ENCODE assay signal across 33 mouse cellular contexts in the genomic region with DNA sequence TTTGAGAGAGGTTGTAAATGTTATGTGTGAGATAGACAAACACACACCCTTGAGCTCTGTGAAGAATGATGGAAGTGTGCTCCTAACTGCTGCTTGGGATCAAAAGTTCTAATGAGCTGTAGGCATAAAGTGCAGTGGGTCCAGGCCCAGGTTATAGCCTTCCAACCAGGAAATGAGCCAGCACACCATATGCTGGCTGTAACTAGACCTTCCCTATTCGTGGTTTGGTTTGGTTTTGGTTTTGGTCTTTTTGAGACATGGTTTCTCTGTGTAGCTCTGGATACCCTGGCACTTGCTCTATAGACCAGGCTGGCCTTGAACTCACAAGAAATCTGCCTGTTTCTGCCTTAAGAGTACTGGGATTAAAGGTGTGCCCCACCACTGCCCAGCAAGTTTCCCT. TPM values are rescaled to one million over a fixed set of nuclear protein-coding genes. Genes with fewer than 3 reads are reported as not detected.
DNase-seq lines count a peak whose midpoint lies in the region; ATAC-seq and TF ChIP-seq lines count a peak whose summit lies in the region.
"Had no signal": no experiment of that assay in that cellular context is flagged by ENCODE, and none has a peak within 500 bp of the region (broad histone marks: within the 10 kb centered on the region; RNA-seq: fewer than 3 reads in every experiment).

No protein-coding gene starts in this region.

- 73% methylated on average over 1 of the region's 1 CpGs for WGBS in neural tube, embryonic 15.5 days

- peak; percentile 6 for DNase-seq in CH12.LX (ENCODE audit: extremely low read depth)
- DNase-seq in adrenal gland, postnatal 36 days = no peak
- DNase-seq in layer of hippocampus, adult 8-10 months (ENCODE audit: low spot score in 2 of 2) = no peak
- no peak for DNase-seq in ovary, postnatal 10 days (ENCODE audit: low spot score)
- DNase-seq: adrenal gland, postnatal 10 days; cerebellum, adult 11-12 months; cerebellum, adult 8-10 months; cerebellum, postnatal 10 days; cerebellum, postnatal 36 days; forebrain, postnatal 0 days; gastrocnemius, postnatal 25 days; heart, adult 2 months; heart, postnatal 14 days; heart, postnatal 4 days had no signal

- in situ Hi-C loops in CH12.LX (cut with MboI; ENCODE audit: low pct_ligation_motif_present, low pct_unique_long_range_greater_than_20kb, low sequenced_read_pairs) = no loop called here

- H3K27ac ChIP-seq in CH12.LX (ENCODE audit: insufficient read depth, low read depth) = no peak overlapping the region
- H3K27ac ChIP-seq in neural tube, embryonic 15.5 days (replicated peaks) = no peak overlapping the region
- H3K27ac ChIP-seq: embryonic facial prominence, embryonic 12.5 days; embryonic facial prominence, embryonic 15.5 days; heart, adult 2 months; heart, embryonic 10.5 days; heart, embryonic 13.5 days; hindbrain, embryonic 12.5 days; hindbrain, embryonic 15.5 days had no signal

- no peak overlapping the region for H3K4me2 ChIP-seq in CH12.LX (ENCODE audit: insufficient read depth, low read depth, poor library complexity, severe bottlenecking)
- H3K4me2 ChIP-seq in neural tube, embryonic 15.5 days = no peak overlapping the region
- H3K4me2 ChIP-seq: embryonic facial prominence, embryonic 12.5 days; embryonic facial prominence, embryonic 15.5 days; heart, embryonic 13.5 days; hindbrain, embryonic 12.5 days; hindbrain, embryonic 15.5 days had no signal

- no peak overlapping the region for H3K4me3 ChIP-seq in CH12.LX (replicated peaks in 1 of 3; ENCODE audit: low read depth in 2 of 3, low read length in 2 of 3, poor library complexity in 1 of 3)
- peak overlapping the region; percentile 7 for H3K4me3 ChIP-seq in megakaryocyte, embryonic 14.5 days (replicated peaks)
- H3K4me3 ChIP-seq in neural tube, embryonic 15.5 days (replicated peaks) = no peak overlapping the region
- H3K4me3 ChIP-seq: embryonic facial prominence, embryonic 12.5 days; embryonic facial prominence, embryonic 15.5 days; heart, adult 2 months; heart, embryonic 10.5 days; heart, embryonic 13.5 days; hindbrain, embryonic 12.5 days; hindbrain, embryonic 15.5 days had no signal

- ATAC-seq in granulocyte monocyte progenitor cell, adult 5-6 weeks (replicated peaks; ENCODE audit: poor library complexity, severe bottlenecking) = peak; percentile 83
- ATAC-seq in neural tube, embryonic 15.5 days (ENCODE audit: low FRiP score) = no peak
- ATAC-seq: CD4-positive, CD25-positive, alpha-beta regulatory T cell, adult 4 months; forebrain, embryonic 14.5 days; forebrain, postnatal 0 days; Patski had no signal

- H3K9ac ChIP-seq in CH12.LX (ENCODE audit: insufficient read depth, low read depth) = no peak overlapping the region
- H3K9ac ChIP-seq in neural tube, embryonic 15.5 days (replicated peaks) = no peak overlapping the region
- H3K9ac ChIP-seq: embryonic facial prominence, embryonic 12.5 days; embryonic facial prominence, embryonic 15.5 days; forebrain, postnatal 0 days; heart, embryonic 13.5 days; hindbrain, embryonic 12.5 days; hindbrain, embryonic 15.5 days had no signal

- dilution Hi-C loops in CH12.LX (cut with MboI; ENCODE audit: extremely low pct_ligation_motif_present, extremely low pct_unique_long_range_greater_than_20kb, low sequenced_read_pairs) = no loop called here

- no peaks in the 10 kb centered on the region for H3K79me2 ChIP-seq in CH12.LX (replicated peaks; ENCODE audit: control insufficient read depth, extremely low read depth, insufficient read depth, poor library complexity, severe bottlenecking)

- no peaks in the 10 kb centered on the region for H3K36me3 ChIP-seq in CH12.LX (replicated peaks in 1 of 2; ENCODE audit: control insufficient read depth in 1 of 2, insufficient read depth in 1 of 2, low read length in 1 of 2)
- H3K36me3 ChIP-seq in megakaryocyte, embryonic 14.5 days (replicated peaks; ENCODE audit: low read length) = no peaks in the 10 kb centered on the region
- H3K36me3 ChIP-seq in neural tube, embryonic 15.5 days = no peaks in the 10 kb centered on the region
- H3K36me3 ChIP-seq: embryonic facial prominence, embryonic 12.5 days; embryonic facial prominence, embryonic 15.5 days; heart, embryonic 10.5 days; heart, embryonic 13.5 days; hindbrain, embryonic 12.5 days; hindbrain, embryonic 15.5 days had no signal

- H3K4me1 ChIP-seq in CH12.LX (ENCODE audit: control insufficient read depth in 1 of 2, insufficient read depth in 2 of 2) = peaks cover 0 to 25% of the 10 kb centered on the region in 2 experiments; a peak in 2 of 4 replicates
- H3K4me1 ChIP-seq in megakaryocyte, embryonic 14.5 days = peaks cover 29% of the 10 kb centered on the region
- H3K4me1 ChIP-seq in neural tube, embryonic 15.5 days = no peaks in the 10 kb centered on the region
- H3K4me1 ChIP-seq: embryonic facial prominence, embryonic 12.5 days; hindbrain, embryonic 12.5 days; hindbrain, embryonic 15.5 days had no signal

- TF ChIP-seq CTCF in CH12.LX (conservative IDR thresholded peaks at IDR 0.05 in 1 of 2, IDR thresholded peaks at IDR 0.05 in 1 of 2; ENCODE audit: low read depth in 2 of 2, low read length in 2 of 2) = no peak

- no peaks in the 10 kb centered on the region for H3K9me3 ChIP-seq in CH12.LX (replicated peaks; ENCODE audit: low read length)
- H3K9me3 ChIP-seq in megakaryocyte, embryonic 14.5 days = no peaks in the 10 kb centered on the region
- no peaks in the 10 kb centered on the region for H3K9me3 ChIP-seq in neural tube, embryonic 15.5 days (replicated peaks)
- H3K9me3 ChIP-seq: embryonic facial prominence, embryonic 12.5 days; embryonic facial prominence, embryonic 15.5 days; heart, embryonic 10.5 days; heart, embryonic 13.5 days; hindbrain, embryonic 12.5 days; hindbrain, embryonic 15.5 days had no signal

- no peak for TF ChIP-seq RAD21 in CH12.LX (IDR thresholded peaks at IDR 0.05; ENCODE audit: low read depth, low read length)

- no peak for TF ChIP-seq POLR2A in CH12.LX (IDR thresholded peaks at IDR 0.05; ENCODE audit: low read depth, low read length)

- no peak for TF ChIP-seq EP300 in CH12.LX (IDR thresholded peaks at IDR 0.05; ENCODE audit: low read length)

- no peaks in the 10 kb centered on the region for H3K27me3 ChIP-seq in CH12.LX (replicated peaks)
- peaks cover under 1% of the 10 kb centered on the region for H3K27me3 ChIP-seq in megakaryocyte, embryonic 14.5 days (replicated peaks)
- no peaks in the 10 kb centered on the region for H3K27me3 ChIP-seq in neural tube, embryonic 15.5 days (replicated peaks)
- H3K27me3 ChIP-seq: embryonic facial prominence, embryonic 12.5 days; embryonic facial prominence, embryonic 15.5 days; heart, embryonic 13.5 days; hindbrain, embryonic 12.5 days; hindbrain, embryonic 15.5 days; Patski had no signal

TF ChIP-seq in CH12.LX, 34 proteins besides CTCF, POLR2A, EP300 and RAD21:
- TF ChIP-seq POLR2AphosphoS2 (IDR thresholded peaks at IDR 0.05; ENCODE audit: low read depth, low read length) (no peak), RCOR1 (conservative IDR thresholded peaks at IDR 0.05; ENCODE audit: low read depth, low read length) (no peak), ZMIZ1 (IDR thresholded peaks at IDR 0.05; ENCODE audit: low read depth, low read length) (no peak), BHLHE40 (IDR thresholded peaks at IDR 0.05; ENCODE audit: low read depth, low read length) (no peak), ZKSCAN1 (IDR thresholded peaks at IDR 0.05; ENCODE audit: borderline replicate concordance, low read depth, low read length) (no peak), MYC (IDR thresholded peaks at IDR 0.05; ENCODE audit: low read depth, low read length) (no peak), GABPA (IDR thresholded peaks at IDR 0.05; ENCODE audit: insufficient replicate concordance, low read depth, low read length) (no peak), MXI1 (IDR thresholded peaks at IDR 0.05; ENCODE audit: low read depth, low read length) (no peak), SIN3A (IDR thresholded peaks at IDR 0.05; ENCODE audit: low read length) (no peak), TBP (conservative IDR thresholded peaks at IDR 0.05; ENCODE audit: low read depth, low read length) (no peak), E2F4 (IDR thresholded peaks at IDR 0.05; ENCODE audit: insufficient replicate concordance, low read depth, low read length) (no peak), MAZ (IDR thresholded peaks at IDR 0.05; ENCODE audit: low read depth, low read length) (no peak), UBTF (IDR thresholded peaks at IDR 0.05; ENCODE audit: low read depth, low read length) (no peak), ELF1 (IDR thresholded peaks at IDR 0.05; ENCODE audit: low read depth, low read length) (no peak), CHD1 (IDR thresholded peaks at IDR 0.05; ENCODE audit: low read depth, low read length) (no peak)

RNA-seq across cellular contexts. Expression of gene AI481877, which starts 13.2 kb away (rescaled TPM):
- total RNA-seq in CH12.LX (2012; rRNA removed) (not detected in 2 replicates), CH12.LX (2014; rRNA removed) (not detected in 2 replicates)
- polyA plus RNA-seq in CH12.LX (2012; ENCODE audit: insufficient read length, low read depth) = not detected in 2 replicates
- total RNA-seq in granulocyte monocyte progenitor cell, adult 5-6 weeks (2014; fragmentation: Nextera tagmentation) = not detected in 2 replicates
- total RNA-seq in granulocyte monocyte progenitor cell, adult 5-6 weeks (2017) = not detected in 2 replicates
- 0.35 TPM in 1 of 2 replicates, not detected in the other for polyA plus RNA-seq in megakaryocyte, embryonic 14.5 days (2012; ENCODE audit: insufficient read depth, low replicate concordance)
- not detected for total RNA-seq in adrenal gland, postnatal 36 days (2021)
- 0.05 and 0.10 TPM in 2 replicates for polyA plus RNA-seq in neural tube, embryonic 15.5 days (2015; fragmentation: Nextera tagmentation; extraction: Ambion mirVana)
- not detected for total RNA-seq in layer of hippocampus, adult 8-10 months (2022)
- total RNA-seq: adrenal gland, adult 18-20 months; forebrain, postnatal 0 days; gastrocnemius, adult 8-10 months; gastrocnemius, postnatal 25 days; heart, adult 2 months; heart, postnatal 14 days; heart, postnatal 4 days had no signal
- polyA plus RNA-seq: C2C12; CD4-positive, CD25-positive, alpha-beta regulatory T cell, adult 4 months; embryonic facial prominence, embryonic 12.5 days; embryonic facial prominence, embryonic 15.5 days; forebrain, embryonic 11.5 days; forebrain, embryonic 14.5 days; forebrain, postnatal 0 days; gonadal fat pad, adult 2 months; heart, adult 2 months; heart, embryonic 10.5 days; heart, embryonic 13.5 days; heart, embryonic 16.5 days; hindbrain, embryonic 12.5 days; hindbrain, embryonic 15.5 days; intestine, embryonic 14.5 days had no signal

RNA-seq across cellular contexts. Expression of gene Ugcg, which starts 37.1 kb away (rescaled TPM):
- total RNA-seq in CH12.LX (2012; rRNA removed) (28.7 and 33.8 TPM in 2 replicates), CH12.LX (2014; rRNA removed) (68.7 and 69.5 TPM in 2 replicates)
- polyA plus RNA-seq in CH12.LX (2012; ENCODE audit: insufficient read length, low read depth) = 24.2 and 25.8 TPM in 2 replicates
- total RNA-seq in granulocyte monocyte progenitor cell, adult 5-6 weeks (2014; fragmentation: Nextera tagmentation) = 34.4 and 35.8 TPM in 2 replicates
- 24.6 and 38.7 TPM in 2 replicates for total RNA-seq in granulocyte monocyte progenitor cell, adult 5-6 weeks (2017)
- 1.4 and 3.1 TPM in 2 replicates for polyA plus RNA-seq in megakaryocyte, embryonic 14.5 days (2012; ENCODE audit: insufficient read depth, low replicate concordance)
- total RNA-seq in adrenal gland, postnatal 36 days (2021) = 10 to 100 TPM; 40.2 to 46.3 TPM
- polyA plus RNA-seq in neural tube, embryonic 15.5 days (2015; fragmentation: Nextera tagmentation; extraction: Ambion mirVana) = 16.3 and 16.7 TPM in 2 replicates
- 10 to 100 TPM; 62.9 to 68.4 (median 66.4) TPM for total RNA-seq in layer of hippocampus, adult 8-10 months (2022)
